Mouse (Mus musculus): ENCODE measurements at regions not wholly inside any gene's neighbourhood (a gene's known extent, or its start where the extent isn't known, plus 50 kb on each side); places are given as distances from the start of the nearest gene placed in this dataset.
"Not testable (repeated sequence)": the region's sequence is repeated elsewhere in the genome, so short reads cannot be mapped to it uniquely, and the experiment has no call there.

DNA sequence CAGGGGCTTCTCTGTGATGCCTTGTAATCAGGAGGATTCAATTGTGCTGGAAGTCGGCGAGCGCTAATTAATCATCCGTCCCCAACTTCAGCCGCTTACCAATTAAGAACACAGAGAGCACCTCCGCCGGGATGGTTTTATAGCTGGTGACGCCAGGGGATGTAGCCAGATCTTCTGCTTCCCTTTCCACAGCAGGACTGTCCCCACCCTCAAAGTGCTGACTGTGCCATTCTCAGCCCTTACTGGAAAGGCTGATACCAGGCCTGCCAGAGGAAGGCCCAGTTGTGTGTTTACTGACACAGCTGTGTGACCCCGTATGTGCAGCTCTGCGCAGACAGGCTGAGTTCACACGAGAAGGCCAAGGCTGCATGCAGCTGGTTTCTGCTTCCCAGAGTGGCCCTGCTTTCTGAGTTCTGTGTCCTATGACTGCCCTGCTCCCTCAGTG, 59.9 kb upstream of the Bend4 start:
- peaks cover 7% of the 10 kb centered on the region; the same call in 1 of the 2 replicates for H3K4me1 ChIP-seq
- ATAC-seq (ENCODE audit: insufficient read depth, low FRiP score, low read depth): no peak; the same call in 1 of the 2 replicates
- WGBS: 31% methylated on average over 11 of the region's 11 CpGs
- no peak overlapping the region for H3K27ac ChIP-seq
- H3K9me3 ChIP-seq: no peaks in the 10 kb centered on the region
- H3K4me3 ChIP-seq (replicated peaks): no peak overlapping the region
- no peak overlapping the region for H3K9ac ChIP-seq
- no peaks in the 10 kb centered on the region for H3K36me3 ChIP-seq
- H3K4me2 ChIP-seq: no peak overlapping the region
- no peaks in the 10 kb centered on the region for H3K27me3 ChIP-seq (replicated peaks)

DNA sequence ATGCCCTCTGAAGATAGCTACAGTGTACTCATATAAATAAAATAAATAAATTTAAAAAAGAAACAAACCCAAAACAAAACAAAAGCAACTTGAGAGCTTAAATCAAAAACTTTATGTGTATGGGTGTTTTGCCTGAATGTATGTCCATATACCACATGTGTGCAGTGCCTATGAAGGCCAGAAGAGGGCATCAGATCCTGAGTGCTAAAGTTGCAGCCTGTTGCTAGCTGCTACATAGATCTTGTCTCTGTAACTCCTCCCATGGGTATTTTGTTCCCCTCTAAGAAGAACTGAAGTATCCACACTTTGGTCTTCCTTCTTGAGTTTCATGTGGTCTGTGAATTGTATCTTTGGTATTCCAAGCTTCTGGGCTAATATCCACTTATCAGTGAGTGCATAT, 62.6 kb upstream of the Bend4 start:
- H3K9ac ChIP-seq; H3K27me3 ChIP-seq (replicated peaks); H3K9me3 ChIP-seq; H3K4me2 ChIP-seq; H3K36me3 ChIP-seq; H3K4me1 ChIP-seq; H3K4me3 ChIP-seq (replicated peaks); ATAC-seq (ENCODE audit: insufficient read depth, low FRiP score, low read depth); H3K27ac ChIP-seq: not testable (repeated sequence)

DNA sequence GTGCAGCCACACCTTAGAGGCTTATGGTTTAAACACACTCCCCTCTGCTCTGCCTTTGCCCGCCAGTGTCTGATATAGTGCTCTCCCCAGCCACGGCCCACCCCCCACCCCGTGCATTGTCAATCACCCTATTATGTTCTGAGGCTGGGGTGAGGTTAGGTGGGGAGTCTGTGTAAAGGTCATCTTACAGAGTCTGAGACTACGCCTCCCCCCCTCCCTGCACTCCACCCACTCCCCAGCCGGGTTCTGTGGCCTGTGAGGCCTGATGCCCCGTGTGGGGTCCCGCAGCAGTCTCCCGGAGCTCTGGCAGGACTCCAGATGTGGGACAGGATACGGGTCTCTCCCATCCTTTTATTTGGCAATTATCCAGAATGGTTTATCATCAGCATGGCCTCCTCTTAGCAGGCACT, 64.8 kb upstream of the Bend4 start:
- no peak overlapping the region for H3K27ac ChIP-seq
- H3K4me3 ChIP-seq (replicated peaks): no peak overlapping the region
- H3K4me2 ChIP-seq: no peak overlapping the region
- peak; percentile 39; the same call in 1 of the 2 replicates for ATAC-seq (ENCODE audit: insufficient read depth, low FRiP score, low read depth)
- no peaks in the 10 kb centered on the region for H3K9me3 ChIP-seq
- WGBS: 14% methylated on average over 9 of the region's 9 CpGs
- H3K4me1 ChIP-seq: peaks cover 8% of the 10 kb centered on the region; the same call in 1 of the 2 replicates
- no peak overlapping the region for H3K9ac ChIP-seq
- H3K36me3 ChIP-seq: no peaks in the 10 kb centered on the region
- no peaks in the 10 kb centered on the region for H3K27me3 ChIP-seq (replicated peaks)

GRCm38 (mm10) chr5:67496710-67497109, 68.6 kb upstream of the Bend4 start:
- H3K4me3 ChIP-seq (replicated peaks): no peak overlapping the region

DNA sequence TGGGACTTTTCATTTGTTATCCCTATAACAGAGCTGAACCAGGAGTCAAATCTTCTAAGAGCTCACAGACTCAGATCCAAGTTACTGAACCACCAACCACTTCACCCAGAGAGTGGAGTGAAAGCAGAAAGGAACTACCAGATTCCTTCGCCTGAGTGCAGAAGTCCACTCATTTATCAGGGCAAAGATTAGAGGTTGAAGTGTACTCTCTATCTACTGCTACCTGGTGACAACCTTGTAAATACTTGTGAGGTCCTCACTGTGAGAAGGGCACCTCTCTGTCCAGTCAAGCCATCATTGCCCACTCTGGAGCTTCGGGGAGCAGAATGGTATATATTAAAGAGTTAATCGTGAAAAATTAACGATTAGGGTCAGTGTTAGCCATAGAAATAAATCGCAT, 87.4 kb upstream of the Shisa3 start:
- whole genome bisulfite sequencing: 88% methylated on average over 5 of the region's 5 CpGs
- Histone ChIP-seq H3K4me3 (replicated peaks) (no peak overlapping the region), H3K27me3 (replicated peaks) (no peaks in the 10 kb centered on the region), H3K9me3 (no peaks in the 10 kb centered on the region), H3K9ac (no peak overlapping the region), H3K36me3 (no peaks in the 10 kb centered on the region), H3K4me1 (no peaks in the 10 kb centered on the region), H3K4me2 (no peak overlapping the region), H3K27ac (no peak overlapping the region)
- no peak for ATAC-seq (ENCODE audit: insufficient read depth, low FRiP score, low read depth)

More at GRCm38 (mm10) chr5:67496710-67497109, 68.6 kb upstream of the Bend4 start:
- Histone ChIP-seq H3K9me3 (no peaks in the 10 kb centered on the region), H3K36me3 (no peaks in the 10 kb centered on the region), H3K9ac (no peak overlapping the region), H3K4me2 (no peak overlapping the region), H3K27ac (no peak overlapping the region), H3K4me1 (peaks cover 4% of the 10 kb centered on the region; the same call in 1 of the 2 replicates), H3K27me3 (replicated peaks) (no peaks in the 10 kb centered on the region)
- WGBS: 68% methylated on average over 7 of the region's 7 CpGs
- no peak for ATAC-seq (ENCODE audit: insufficient read depth, low FRiP score, low read depth)

DNA sequence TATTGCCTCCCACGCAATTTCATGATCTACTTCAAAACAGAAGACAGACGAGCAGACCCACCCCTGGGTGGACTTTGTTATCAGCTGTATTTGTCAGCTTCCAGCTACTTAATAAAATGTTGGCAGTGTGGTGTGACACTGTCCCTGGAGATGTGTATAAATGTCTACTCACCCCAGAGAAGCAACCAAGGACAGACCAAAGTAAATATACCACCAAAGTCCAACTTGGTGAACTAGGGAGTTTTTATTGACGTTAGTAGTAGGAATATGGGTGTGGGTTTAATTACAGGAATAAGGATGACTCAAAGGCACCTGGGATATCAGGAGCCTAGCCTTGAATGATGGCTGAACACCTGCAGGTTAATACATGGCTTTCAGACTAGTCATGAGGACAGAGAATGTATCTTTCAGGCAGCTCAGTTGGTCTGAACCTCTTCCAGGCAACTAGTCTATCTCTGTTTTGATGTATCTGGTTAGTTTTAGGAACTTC, 86.2 kb upstream of the Shisa3 start:
- Histone ChIP-seq H3K27me3 (replicated peaks) (no peaks in the 10 kb centered on the region), H3K9ac (no peak overlapping the region), H3K27ac (no peak overlapping the region), H3K4me1 (no peaks in the 10 kb centered on the region), H3K4me2 (no peak overlapping the region), H3K9me3 (no peaks in the 10 kb centered on the region), H3K4me3 (replicated peaks) (no peak overlapping the region), H3K36me3 (no peaks in the 10 kb centered on the region)
- ATAC-seq (ENCODE audit: insufficient read depth, low FRiP score, low read depth): no peak
- 61% methylated on average over 3 of the region's 3 CpGs for WGBS

GRCm38 (mm10) chr5:67530149-67530548, 77.5 kb upstream of the Shisa3 start:
- H3K4me2 ChIP-seq: no peak overlapping the region
- no peaks in the 10 kb centered on the region for H3K4me1 ChIP-seq
- ATAC-seq (ENCODE audit: insufficient read depth, low FRiP score, low read depth): no peak
- H3K9ac ChIP-seq: no peak overlapping the region
- no peak overlapping the region for H3K27ac ChIP-seq
- WGBS: 33% methylated on average over 5 of the region's 5 CpGs
- H3K9me3 ChIP-seq: no peaks in the 10 kb centered on the region
- H3K4me3 ChIP-seq (replicated peaks): no peak overlapping the region
- H3K36me3 ChIP-seq: no peaks in the 10 kb centered on the region
- H3K27me3 ChIP-seq (replicated peaks): no peaks in the 10 kb centered on the region

DNA sequence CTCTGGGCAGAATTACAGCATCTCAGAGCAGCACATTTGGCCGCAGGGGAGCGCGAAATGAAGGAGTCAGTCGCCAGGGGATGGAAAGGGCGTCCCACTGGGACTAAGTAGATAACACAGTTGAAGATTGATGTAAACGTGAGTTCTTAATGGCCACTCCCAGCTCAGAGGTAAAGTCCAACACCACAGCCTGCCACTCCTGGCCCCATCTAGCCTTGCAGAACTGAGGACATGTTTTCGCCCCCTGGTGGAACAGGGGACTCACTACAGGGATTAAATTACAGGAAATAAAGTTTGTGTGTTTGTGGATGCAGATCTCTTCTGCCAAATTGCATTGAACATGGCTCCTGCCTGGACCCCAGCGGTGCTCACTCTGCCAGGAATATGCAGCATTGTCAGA, 76.7 kb upstream of the Shisa3 start:
- no peak overlapping the region for H3K4me3 ChIP-seq (replicated peaks)
- no peaks in the 10 kb centered on the region for H3K36me3 ChIP-seq
- no peak for ATAC-seq (ENCODE audit: insufficient read depth, low FRiP score, low read depth)
- no peaks in the 10 kb centered on the region for H3K4me1 ChIP-seq
- H3K4me2 ChIP-seq: no peak overlapping the region
- H3K27me3 ChIP-seq (replicated peaks): no peaks in the 10 kb centered on the region
- 37% methylated on average over 8 of the region's 8 CpGs for WGBS
- H3K9ac ChIP-seq: no peak overlapping the region
- H3K27ac ChIP-seq: no peak overlapping the region
- H3K9me3 ChIP-seq: no peaks in the 10 kb centered on the region

DNA sequence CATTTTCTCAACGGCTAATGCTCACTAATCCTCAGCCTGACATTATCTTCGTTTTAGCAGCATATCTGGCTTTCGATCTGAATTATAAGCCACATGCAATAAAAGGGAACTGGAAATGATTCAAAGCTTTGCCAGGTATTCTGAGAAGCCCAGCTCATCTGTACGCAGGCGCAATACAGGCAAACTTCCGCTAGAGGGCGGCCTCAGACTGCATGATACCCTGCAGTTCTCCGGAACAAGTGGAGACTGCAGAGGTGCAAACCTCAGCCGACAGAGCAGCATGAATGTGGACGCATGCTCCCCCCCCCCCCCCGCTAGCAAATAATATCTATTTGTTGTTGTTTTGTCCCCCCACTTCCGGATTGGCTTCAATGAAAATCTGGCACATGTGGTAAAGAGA, 75.3 kb upstream of the Shisa3 start:
- no peaks in the 10 kb centered on the region for H3K36me3 ChIP-seq
- no peaks in the 10 kb centered on the region for H3K27me3 ChIP-seq (replicated peaks)
- 3% methylated on average over 12 of the region's 12 CpGs for WGBS
- peak overlapping the region; percentile 20 for H3K4me3 ChIP-seq (replicated peaks)
- no peak overlapping the region for H3K27ac ChIP-seq
- H3K4me1 ChIP-seq: no peaks in the 10 kb centered on the region
- H3K9ac ChIP-seq: no peak overlapping the region
- peak overlapping the region; percentile 35 for H3K4me2 ChIP-seq
- H3K9me3 ChIP-seq: no peaks in the 10 kb centered on the region
- ATAC-seq (ENCODE audit: insufficient read depth, low FRiP score, low read depth): peak; percentile 60; the same call in 1 of the 2 replicates

DNA sequence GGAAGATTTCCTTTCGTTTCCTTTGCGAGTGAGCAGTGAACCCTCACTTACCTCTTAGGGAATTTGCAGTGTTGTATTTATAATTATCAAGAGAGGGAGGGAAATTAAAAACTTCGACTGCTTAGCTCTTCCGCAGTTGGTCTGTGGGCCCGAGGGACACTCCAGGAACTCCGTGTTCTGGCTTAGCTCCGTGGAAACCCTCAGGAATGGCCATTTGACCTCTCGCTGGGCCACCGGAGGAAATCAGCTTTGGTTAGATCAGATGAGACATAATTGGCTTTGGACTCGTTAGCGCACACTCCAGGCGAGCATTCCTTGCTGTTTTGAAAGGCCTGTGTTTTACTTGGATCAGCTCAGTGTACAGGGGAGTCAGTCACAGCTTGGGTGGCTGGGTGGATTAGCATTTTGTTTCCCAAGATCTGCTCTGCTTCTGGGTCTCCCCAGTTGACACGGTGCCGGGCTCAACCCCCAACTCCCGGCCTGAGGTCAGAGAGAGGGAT, 74.9 kb upstream of the Shisa3 start:
- Histone ChIP-seq H3K9me3 (no peaks in the 10 kb centered on the region), H3K4me3 (replicated peaks) (peak overlapping the region; percentile 20), H3K36me3 (no peaks in the 10 kb centered on the region), H3K27me3 (replicated peaks) (no peaks in the 10 kb centered on the region), H3K27ac (no peak overlapping the region), H3K9ac (no peak overlapping the region), H3K4me1 (no peaks in the 10 kb centered on the region), H3K4me2 (peak overlapping the region; percentile 35)
- ATAC-seq (ENCODE audit: insufficient read depth, low FRiP score, low read depth): no peak
- 37% methylated on average over 15 of the region's 15 CpGs for WGBS

DNA sequence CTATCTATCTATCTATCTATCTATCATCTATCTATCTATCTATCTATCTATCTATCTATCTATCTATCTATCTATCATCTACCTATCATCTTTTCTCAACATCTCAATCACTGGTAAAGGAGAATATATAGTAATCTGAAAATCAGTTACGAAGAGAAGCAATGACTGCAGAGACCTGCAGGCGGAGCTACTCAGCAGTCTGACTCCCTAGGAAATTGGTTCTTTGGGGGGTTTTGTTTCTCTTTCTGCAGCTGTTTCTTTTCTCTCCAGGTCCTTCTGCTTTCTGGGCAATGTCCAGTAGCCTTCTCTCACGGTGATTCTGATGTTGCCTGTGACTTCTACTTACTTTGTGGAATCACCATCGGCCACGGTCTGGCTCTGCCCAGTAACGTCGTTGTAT, 73.6 kb upstream of the Shisa3 start:
- H3K36me3 ChIP-seq: no peaks in the 10 kb centered on the region
- H3K27ac ChIP-seq: no peak overlapping the region
- no peak overlapping the region for H3K4me2 ChIP-seq
- 57% methylated on average over 7 of the region's 7 CpGs for WGBS
- H3K9me3 ChIP-seq: no peaks in the 10 kb centered on the region
- no peak for ATAC-seq (ENCODE audit: insufficient read depth, low FRiP score, low read depth)
- no peaks in the 10 kb centered on the region for H3K4me1 ChIP-seq
- H3K4me3 ChIP-seq (replicated peaks): no peak overlapping the region
- no peaks in the 10 kb centered on the region for H3K27me3 ChIP-seq (replicated peaks)
- H3K9ac ChIP-seq: no peak overlapping the region

GRCm38 (mm10) chr5:67537990-67538389, 69.7 kb upstream of the Shisa3 start:
- no peak overlapping the region for H3K27ac ChIP-seq
- H3K27me3 ChIP-seq (replicated peaks): no peaks in the 10 kb centered on the region
- H3K4me2 ChIP-seq: no peak overlapping the region
- H3K9me3 ChIP-seq: no peaks in the 10 kb centered on the region
- H3K9ac ChIP-seq: no peak overlapping the region
- no peak overlapping the region for H3K4me3 ChIP-seq (replicated peaks)
- WGBS: 60% methylated on average over 5 of the region's 5 CpGs
- H3K4me1 ChIP-seq: no peaks in the 10 kb centered on the region
- H3K36me3 ChIP-seq: no peaks in the 10 kb centered on the region
- ATAC-seq (ENCODE audit: insufficient read depth, low FRiP score, low read depth): no peak

Measured in stomach, embryonic 15.5 days (tissue).